Mouse (Mus musculus) left cerebral cortex, adult 8-10 months (tissue): ENCODE results near the gene Slc22a12. TPM values are rescaled to one million over a fixed set of nuclear protein-coding genes. Genes with fewer than 3 reads are reported as not detected.

Source experiments
- DNase-seq, 2 experiments: peaks; one replicate each; pipeline ENCODE4 v3.0.0; 2022; ENCODE audit warnings: low spot score in 2 of 2
- total RNA-seq, 4 experiments: library from RNA; stranded (reverse); gene quantifications; 2 replicates each; pipeline ENCODE4 v1.2.4; 2022

Gene Slc22a12
- total RNA-seq = under 1 TPM; 0.63 to 0.94 (median 0.69) TPM

GRCm38 (mm10) chr19:6542367-6543034 is at the start of gene Slc22a12:
Gene Slc22a12, minus strand, starts transcription at chr19:6543032.
- DNase-seq = no peak

- no peak for DNase-seq
These were observed 29.2 kb upstream of the Slc22a12 start for GRCm38 (mm10) chr19:6572001-6572400.

- DNase-seq = no peak
These were observed 28.6 kb upstream of the Slc22a12 start for GRCm38 (mm10) chr19:6571476-6571875.

GRCm38 (mm10) chr19:6569561-6569960 is 26.7 kb upstream of the Slc22a12 start:
- DNase-seq = no peak

GRCm38 (mm10) chr19:6569021-6569420 is 26.2 kb upstream of the Slc22a12 start:
- no peak for DNase-seq

- no peak for DNase-seq
These were observed 23.6 kb upstream of the Slc22a12 start for GRCm38 (mm10) chr19:6566450-6566849.

- no peak for DNase-seq
These were observed 22.3 kb upstream of the Slc22a12 start for GRCm38 (mm10) chr19:6565136-6565535.

GRCm38 (mm10) chr19:6560246-6560815 is 17.5 kb upstream of the Slc22a12 start:
- no peak for DNase-seq

GRCm38 (mm10) chr19:6559576-6559975 is 16.7 kb upstream of the Slc22a12 start:
- no peak for DNase-seq

GRCm38 (mm10) chr19:6553819-6554582 is 11.2 kb upstream of the Slc22a12 start:
- no peak for DNase-seq

GRCm38 (mm10) chr19:6553174-6553573 is 10.3 kb upstream of the Slc22a12 start:
- no peak for DNase-seq

GRCm38 (mm10) chr19:6552302-6553028 is 9.6 kb upstream of the Slc22a12 start:
- DNase-seq = peak in 1 of 2 experiments; percentile 44

GRCm38 (mm10) chr19:6551215-6551614 is 8.4 kb upstream of the Slc22a12 start:
- DNase-seq = no peak

GRCm38 (mm10) chr19:6549566-6549965 is 6.7 kb upstream of the Slc22a12 start:
- DNase-seq = peak in 1 of 2 experiments; percentile 70

GRCm38 (mm10) chr19:6548431-6549410 is 5.9 kb upstream of the Slc22a12 start:
- DNase-seq = no peak

GRCm38 (mm10) chr19:6547801-6548200 is 5.0 kb upstream of the Slc22a12 start:
- no peak for DNase-seq

- no peak for DNase-seq
These were observed 3.3 kb upstream of the Slc22a12 start for GRCm38 (mm10) chr19:6546096-6546495.

GRCm38 (mm10) chr19:6545481-6545880 is 2.6 kb upstream of the Slc22a12 start:
- no peak for DNase-seq

GRCm38 (mm10) chr19:6544712-6545111 is 1.9 kb upstream of the Slc22a12 start:
- DNase-seq = no peak

- DNase-seq = no peak
These were observed 686 bp upstream of the Slc22a12 start for GRCm38 (mm10) chr19:6543518-6543917.

- DNase-seq = no peak
These were observed 177 bp upstream of the Slc22a12 start for GRCm38 (mm10) chr19:6543035-6543383.
